Mouse (Mus musculus) right cerebral cortex, postnatal 36 days (tissue): ENCODE results near the gene Eif2d.
A peak's percentile ranks its signal among the peaks of the same experiment; 100 is the strongest.
"Not testable (repeated sequence)": the region's sequence is repeated elsewhere in the genome, so short reads cannot be mapped to it uniquely, and the experiment has no call there.

Experiments
- DNase-seq, 2 experiments: peaks; one replicate each; pipeline ENCODE4 v3.0.0; 2022; ENCODE audit warnings: low spot score in 2 of 2, mixed read lengths in 1 of 2

Eif2d gene

DNA sequence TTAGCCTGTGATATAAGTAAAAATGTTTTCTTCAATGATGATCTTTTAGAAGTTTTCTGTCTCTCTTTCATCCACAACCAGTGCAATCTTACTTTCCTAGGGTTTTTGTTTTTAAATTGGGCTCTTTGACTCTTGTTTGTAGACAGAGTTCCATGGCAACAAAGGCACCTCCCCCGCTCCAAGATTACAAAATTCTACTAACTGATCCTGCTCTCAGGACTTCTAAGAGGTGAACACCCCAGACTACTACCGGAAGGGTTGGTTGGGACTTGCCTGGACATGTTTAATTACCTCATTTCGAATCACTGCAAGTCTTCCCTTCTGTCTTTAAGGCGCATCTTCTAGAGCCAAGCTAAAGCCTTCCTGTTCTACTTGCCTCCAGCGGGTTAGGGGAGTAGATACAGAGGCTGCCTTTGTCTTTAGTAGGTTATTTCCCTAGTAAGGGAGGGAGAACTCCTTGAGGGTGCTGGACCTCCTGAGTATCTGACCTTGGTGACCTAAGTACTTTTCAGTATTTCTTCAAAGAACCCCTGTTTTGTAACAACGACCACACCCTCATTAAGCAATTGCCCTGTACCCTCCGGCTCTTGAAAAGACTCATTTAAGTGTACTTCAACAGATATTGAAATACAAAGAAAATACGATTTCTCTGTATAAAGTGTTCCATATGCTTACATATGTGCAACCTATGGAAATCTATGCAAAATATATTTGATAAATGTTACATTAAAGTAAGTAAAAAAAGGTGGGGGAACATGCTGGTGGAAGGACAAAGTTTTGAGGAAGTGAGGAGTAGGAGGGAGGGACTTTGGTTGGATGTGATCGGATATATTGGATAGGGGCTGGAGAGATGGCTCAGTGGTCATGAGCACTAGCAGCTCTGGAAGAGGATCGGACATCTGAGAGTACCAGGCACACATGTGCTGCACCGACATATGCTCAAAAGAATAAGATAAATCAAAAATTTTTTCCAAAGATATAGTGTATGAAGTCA is 13.6 kb upstream of the Eif2d start:
- DNase-seq: no peak

DNA sequence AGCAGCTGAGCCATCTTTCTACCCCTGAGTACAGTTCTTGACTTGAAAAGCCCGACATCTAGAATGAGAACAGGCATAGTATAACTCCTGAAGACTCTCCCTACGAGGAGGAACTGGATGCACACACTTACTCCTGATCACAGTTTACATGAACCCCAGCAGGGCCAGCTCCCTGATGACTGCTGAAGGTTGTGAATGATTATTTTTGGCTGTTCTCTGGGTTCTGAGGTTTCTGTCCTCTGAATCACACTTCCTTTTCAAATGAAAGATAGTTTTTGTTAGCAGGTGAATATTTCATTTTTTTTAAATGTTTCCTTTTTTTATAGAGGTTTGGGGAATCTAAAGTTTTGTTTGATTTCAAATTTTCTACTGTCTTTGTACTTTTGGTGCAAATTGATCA is 11.5 kb upstream of the Eif2d start:
- no peak for DNase-seq

DNA sequence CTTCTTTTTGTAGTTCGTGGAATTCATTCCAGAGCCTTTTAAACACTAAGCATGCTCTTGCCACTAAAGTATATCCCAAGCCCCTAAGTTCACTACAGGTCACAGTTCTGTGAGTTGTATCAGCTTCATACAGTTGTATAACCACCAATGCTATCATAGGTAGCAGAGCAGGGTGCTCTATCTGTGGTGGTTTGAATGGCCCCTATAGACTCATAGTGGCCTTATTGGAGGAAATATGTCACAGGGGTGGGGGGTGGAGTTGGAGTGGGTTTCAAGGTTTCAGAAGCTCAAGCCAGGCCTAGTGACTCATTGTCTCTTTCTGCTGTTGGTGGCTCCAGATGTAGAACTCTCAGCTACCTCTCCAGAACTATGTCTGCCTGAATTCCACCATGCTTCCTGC is 10.5 kb upstream of the Eif2d start:
- no peak for DNase-seq

DNA sequence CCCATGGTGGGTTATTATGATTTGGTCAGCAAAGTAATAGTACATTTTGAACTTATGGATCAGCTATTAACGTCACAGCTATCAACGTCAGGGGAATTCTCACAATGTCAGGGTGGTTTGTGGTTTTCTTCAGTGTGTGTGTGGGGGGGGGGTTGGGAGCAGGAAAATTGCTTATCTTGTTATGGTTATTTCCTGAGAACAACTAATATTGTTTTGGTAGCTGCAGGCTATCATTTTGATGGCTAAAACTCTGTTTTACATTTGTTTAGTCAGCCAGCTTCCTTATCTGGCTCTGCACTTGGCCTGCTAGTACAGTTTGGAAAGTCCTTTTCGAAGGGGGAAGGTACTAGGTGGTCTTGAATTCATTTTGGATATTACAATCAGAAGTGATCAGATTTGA is 7.8 kb upstream of the Eif2d start:
- DNase-seq: not testable (repeated sequence)

DNA sequence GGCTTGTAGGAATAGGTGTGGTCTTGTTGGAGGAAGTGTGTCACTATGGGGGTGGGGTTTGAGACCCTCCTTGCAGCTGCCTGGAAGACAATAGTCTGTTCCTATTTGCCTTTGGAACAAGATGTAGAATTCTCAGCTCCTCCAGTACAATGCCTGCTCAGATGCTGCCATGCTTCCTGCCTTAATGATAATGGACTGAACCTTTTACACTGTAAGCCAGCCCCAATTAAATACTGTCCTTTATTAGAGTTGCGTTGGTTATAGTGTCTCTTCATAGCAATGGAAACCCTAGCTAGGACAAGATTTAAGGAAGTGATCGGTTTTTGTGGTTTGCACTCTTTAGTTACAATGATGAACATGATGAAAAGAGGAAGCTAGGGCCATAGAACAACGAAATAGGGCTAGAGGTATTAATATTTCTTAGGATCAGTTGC is 6.8 kb upstream of the Eif2d start:
- DNase-seq: no peak

DNA sequence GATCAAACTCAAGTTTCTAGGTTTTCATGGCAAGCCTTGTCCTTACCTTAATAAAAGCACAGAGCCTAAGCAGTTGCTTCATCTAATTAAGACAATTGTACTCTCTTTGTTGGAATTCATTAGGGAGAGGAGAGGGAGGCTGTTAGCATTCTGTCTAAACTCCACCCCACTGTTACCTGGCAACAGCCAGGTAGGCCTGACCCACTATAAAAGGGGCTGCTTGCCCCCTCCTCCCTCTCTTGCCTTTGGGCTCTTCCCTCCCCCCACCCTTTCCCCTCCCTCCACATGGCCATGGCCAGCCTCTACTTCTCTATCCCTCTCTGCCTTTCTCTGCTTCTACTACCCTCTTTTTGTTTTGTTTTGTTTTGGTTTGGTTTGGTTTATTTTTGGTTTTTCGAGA is 3.5 kb upstream of the Eif2d start:
- no peak for DNase-seq

DNA sequence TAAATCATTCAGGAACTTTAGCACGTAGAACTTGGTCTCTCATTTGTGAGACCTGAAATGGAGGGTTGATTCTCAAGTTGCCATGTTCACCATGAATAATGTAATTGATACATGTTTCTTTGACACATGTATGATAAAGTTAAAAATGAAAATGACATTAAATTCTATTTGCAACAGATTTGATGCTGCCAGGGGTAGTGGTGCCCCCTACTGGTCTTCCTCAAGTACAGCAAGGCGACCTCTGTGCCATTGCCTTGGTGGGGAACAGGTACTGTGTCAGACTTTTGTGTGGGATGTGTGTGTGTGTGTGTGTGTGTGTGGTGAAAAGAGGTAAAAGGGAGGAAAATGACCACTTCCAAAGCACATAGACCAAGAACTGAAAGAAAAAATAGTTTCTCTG is 2.5 kb downstream of the Eif2d start:
- no peak for DNase-seq

DNA sequence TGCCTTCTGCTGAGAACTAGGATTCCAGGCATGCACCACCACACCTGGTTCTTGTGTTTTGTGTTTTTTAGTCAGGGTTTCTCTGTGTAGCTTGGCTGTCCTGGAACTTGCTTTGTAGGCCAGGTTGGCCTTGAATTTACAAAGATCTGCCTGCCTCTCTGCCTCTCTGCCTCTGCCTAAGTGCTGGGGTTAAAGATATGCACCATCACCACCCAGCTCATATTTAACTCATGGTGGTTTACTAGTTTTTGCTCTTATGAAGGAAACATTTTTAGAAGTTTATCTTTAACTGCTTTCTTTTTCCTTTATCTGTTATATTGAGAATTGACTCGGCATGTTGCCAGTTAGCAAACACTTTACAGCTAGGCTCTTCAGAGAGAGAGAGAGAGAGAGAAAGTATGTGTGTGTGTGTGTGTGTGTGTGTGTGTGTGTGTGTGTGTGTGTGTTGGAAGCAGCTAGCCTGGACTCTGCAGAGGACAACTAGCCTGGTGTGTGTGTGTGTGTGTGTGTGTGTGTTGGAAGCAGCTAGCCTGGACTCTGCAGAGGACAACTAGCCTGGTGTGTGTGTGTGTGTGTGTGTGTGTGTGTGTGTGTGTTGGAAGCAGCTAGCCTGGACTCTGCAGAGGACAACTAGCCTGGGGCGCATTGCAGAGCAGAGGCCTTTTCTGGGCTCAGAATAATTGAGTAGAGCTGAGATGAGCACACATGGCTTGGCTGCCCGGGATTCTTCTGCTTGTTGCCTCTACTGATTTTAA is 6.8 kb downstream of the Eif2d start:
- not testable (repeated sequence) for DNase-seq

DNA sequence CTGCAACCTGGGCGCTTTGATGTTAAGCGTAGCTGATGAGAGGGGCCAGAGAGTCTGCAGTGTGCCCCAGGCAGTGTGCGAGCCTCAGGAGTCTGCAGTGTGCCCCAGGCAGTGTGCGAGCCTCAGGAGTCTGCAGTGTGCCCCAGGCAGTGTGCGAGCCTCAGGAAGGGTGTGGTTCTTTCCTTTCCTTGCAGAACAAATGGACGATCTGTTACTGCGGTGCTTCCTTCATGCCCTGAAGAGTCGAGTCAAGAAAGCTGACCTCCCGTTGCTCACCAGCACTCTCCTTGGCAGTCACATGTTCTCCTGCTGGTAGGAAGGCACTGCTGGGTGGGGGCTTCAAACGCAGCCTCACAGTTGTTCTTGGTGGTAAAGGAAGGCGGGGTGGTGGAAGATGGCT is 8.1 kb downstream of the Eif2d start:
- DNase-seq: no peak

DNA sequence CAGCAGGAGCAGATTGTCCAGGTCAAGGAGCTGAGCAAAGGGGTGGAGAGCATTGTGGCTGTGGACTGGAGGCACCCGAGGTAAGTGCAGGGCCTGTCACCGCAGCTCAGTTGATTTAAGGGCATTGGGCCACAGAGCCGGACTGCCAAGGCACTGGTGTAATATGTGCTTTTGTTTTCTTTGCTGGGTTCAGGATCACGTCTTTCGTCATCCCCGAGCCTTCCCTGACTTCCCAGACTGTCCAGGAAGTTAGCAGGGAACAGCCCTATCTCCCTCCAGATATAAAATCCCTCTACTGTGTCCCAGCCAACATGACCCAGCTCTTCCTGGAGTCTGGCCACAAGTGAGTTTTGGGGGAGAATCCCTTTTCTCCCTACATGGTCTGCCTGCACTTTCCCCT is 11.4 kb downstream of the Eif2d start:
- no peak for DNase-seq

DNA sequence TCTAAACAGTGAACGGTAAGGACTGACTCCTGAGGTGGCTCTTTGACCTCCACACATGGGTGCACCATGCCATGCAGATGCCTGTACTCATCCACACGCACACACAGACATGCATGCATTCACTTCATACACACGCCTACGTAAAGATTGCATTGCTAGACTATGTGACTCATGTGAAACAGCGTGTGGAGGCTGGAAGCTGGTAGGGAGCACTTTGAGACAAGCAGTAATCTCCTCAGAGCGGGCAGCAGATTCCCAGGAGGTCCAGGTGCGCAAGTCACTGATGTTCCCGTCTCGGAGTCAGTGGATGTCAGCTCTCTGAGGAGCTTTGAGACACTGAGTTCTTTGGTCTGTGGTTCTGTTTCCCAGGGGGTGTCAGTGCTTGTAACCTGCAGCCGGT is 14.6 kb downstream of the Eif2d start:
- peak in 1 of 2 experiments; percentile 47 for DNase-seq

DNA sequence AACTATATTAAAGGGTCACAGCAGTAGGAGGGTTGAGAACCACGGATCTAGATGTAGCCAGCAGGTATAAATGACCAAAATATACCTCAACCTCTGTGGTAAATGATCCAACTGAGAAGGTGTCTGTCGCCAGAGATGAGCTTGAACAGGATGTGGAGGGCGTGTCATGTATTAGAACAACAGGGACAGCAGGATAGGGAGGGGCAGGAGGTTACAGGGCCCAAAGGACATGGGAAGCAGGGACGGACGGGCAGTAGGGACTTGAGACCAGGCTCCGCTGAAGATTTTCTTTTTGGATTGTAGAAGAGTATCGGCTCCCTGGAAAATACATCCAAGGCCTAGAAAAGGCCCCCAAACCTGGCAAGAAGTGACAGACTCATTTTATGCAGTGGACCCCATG is 20.0 kb downstream of the Eif2d start:
- no peak for DNase-seq

DNA sequence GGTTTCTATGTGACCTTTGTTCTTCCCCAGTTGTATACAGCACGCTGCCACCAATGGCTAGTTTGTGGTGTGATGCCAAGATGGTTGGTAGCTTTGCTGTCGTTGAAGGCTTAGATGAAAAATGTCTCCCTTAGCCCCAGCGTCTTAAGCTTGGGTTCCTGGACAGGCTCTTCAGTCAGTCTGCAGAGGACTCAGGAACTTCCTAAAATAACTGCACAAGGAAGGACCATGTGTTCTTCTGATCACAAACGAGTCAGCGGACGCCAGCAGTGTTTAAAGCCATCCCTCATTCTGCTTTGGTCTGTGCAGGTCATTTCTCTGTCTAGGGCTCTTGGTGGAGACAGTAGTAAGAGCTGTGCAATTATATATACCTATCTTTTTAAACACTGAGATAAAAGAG is 20.8 kb downstream of the Eif2d start:
- no peak for DNase-seq

DNA sequence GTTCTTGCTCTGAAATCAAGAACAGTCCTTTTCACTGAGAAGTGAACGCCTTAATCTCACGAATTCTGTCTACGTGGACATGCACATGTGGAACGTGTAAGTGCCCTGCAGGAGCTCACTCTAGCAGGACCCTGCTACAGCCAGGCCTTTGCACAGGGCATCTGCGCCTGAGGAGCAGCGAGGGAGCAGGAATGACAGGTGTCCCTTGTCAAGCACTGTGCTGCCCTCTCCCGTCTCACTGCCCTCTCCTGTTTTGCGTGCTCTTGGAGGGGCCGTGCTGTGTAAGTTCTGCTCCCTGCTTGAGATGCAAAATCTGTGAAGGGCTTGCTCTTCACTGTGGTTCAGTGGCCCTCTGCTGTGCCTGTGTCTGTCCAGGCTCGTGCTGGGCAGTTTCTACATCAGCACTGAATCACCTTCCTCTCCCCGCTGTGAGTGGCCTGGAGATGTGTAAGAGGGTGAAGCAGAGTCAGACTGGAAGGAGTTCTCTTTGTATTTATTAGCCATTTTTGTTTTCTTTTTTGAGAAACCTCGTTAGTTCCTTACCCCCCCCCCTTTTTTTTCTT is 21.4 kb downstream of the Eif2d start:
- DNase-seq: no peak

DNA sequence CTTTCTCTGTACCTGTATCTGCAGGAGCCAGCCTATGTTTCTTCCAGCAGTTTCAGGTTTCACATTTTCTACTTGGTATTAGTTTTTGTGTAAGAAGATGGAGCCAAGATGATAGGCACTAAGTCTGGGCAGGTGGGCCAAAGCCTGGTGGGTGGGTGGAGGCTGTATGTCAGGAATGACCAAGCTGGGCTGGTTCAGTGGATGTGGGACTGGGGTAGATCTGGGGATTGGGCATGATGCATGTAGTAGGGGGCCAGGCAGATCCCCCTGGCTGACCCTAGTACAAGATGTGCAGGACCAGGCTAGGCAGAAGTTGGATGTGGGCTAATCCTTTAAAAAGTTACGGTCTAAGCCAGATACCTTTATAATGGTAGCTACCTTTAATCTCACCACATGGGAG is 22.2 kb downstream of the Eif2d start:
- no peak for DNase-seq

DNA sequence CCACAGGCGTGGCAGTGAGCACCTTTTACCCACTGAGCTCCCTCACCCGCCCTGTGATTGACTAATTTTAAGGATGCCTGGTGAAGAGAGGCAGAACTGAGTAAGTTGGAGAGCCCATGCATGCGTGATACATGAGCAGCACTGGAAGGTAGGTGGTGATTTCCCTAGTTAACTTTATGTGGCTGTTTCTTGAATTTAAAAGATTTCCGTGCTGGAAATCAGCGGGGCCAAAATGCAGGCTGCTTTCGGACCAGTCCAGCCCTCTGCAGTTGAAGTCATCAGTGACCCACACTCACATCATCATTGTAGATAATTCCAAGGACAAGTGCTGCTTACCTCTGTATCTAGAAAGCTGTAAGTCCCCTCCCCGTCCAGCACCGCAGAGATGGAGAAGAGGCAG is 22.8 kb downstream of the Eif2d start:
- no peak for DNase-seq

DNA sequence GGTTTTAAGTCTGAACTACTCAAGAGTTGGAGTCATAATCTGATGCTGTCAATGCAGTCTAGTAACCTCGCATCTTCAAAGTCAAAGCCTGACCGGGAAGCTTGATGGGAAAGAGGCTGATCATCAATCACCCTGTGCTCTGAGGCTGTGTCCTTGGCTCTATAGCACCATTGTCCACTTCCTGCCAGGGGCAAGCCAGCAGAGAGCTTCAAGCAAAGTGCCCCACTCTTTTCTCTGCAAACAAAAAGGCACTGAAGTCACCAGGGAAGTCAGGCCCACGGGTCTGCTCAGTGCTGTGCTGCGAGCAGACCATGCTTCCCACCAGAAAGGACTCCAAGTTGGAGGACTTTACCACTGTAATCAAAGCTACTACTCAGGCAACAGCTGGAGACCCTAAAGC is 24.3 kb downstream of the Eif2d start:
- no peak for DNase-seq

DNA sequence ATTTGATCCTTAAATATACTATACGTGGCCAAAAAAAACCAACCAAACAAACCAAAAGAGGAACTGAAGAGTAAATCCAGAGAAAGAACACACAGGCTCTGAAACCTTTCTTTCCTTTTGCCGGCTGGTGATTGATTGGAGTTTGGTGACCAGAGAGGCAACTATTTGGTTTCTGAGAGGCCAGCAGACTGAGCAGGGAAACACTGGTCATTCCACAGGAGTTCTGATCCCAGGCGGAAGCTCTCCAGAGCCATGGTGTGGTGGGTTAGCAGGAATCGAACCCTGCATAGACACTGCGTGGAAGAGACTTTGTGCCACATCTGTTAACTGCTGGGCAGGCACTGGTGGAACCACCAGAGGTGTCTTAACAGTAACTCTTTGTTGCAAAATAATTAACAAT is 25.1 kb downstream of the Eif2d start:
- no peak for DNase-seq

DNA sequence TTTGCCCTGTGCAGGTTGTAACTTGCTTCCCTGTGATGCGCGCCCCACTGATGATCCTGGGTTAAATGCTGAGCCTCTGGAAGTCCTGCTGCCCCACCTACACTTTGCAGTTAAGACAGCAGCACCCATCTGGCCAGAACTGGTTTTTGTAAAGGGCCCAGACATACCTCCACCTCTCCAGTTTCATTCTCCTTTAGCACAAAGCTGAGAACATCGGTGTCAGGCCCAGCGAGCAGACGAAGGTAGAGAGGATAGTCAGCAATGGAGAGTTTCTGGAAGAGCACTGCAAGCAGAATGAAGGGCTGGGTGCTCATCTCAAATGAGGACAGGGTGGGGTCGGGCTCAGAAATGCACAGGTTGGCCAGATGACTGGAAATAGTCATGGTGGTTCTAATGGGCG is 27.4 kb downstream of the Eif2d start:
- DNase-seq: no peak

DNA sequence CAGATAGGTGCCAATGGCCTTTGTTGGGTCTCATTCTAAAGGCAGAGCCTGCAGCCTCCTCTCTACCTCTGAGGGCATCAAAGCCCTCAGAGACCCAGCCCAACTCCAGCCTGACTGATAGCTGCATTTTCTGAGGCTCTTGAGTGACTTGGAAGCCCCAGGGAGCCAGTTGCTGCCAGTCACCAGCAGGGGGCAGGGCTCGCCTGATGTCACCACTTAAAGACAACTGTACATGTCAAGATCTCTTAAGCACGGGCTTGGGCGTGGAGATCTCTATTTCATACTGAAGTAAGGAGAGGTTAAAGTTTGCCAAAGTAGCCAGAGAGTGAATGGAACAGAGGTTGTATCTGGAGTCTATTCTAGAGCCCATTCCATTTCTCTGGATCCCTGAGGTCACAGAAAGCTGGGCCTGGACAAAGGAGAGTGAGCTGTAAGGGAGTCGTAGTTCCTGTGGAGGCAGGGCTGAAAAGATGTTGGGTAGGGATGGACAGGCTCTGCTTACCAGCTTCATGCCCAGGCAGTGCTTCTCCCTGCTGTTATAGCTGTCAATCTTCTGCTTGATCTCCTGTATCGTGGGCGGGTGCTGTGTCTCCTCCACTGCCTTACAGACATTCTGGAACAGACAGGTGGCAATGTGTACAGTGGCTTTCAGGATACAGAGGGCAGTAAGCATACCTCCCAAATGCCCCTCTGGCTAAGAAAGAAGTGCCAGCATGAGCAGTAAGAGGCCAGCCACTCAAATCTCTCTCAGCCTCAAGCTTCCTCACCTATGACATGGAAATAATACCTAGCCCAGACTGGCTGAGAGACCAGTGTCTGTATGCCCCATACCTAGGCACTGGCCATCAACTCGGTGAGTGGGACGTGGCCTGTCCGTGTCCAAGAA is 28.9 kb downstream of the Eif2d start:
- peak; percentile 61 to 63 for DNase-seq

DNA sequence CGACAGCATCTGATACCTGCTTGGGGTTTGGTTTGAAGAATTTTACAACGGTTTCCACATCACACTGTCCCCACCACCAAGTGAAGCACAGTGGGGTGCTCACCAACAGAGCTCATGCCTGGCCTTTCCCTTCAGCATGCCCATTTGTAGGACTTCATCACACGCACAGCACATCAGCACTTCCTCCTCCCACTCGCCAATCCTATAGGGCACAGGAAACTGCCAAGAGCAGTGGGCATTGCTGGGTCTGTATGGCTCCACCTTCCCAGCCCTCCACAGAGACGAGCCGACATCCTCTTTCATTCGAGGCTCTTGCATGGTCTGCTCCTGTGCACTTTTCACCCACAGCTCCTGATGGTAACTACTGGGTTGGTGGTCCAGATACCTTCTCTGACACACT is 30.2 kb downstream of the Eif2d start:
- no peak for DNase-seq
